Mouse (Mus musculus) macrophage (primary cell): ENCODE results near the gene Macf1. TPM values are rescaled to one million over a fixed set of nuclear protein-coding genes. Genes with fewer than 3 reads are reported as not detected.
A peak's percentile ranks its signal among the peaks of the same experiment; 100 is the strongest.
"Not testable (repeated sequence)": the region's sequence is repeated elsewhere in the genome, so short reads cannot be mapped to it uniquely, and the experiment has no call there.

ENCODE experiments used
- H3K27ac ChIP-seq: fragments of 350-480 bp; formaldehyde crosslinking; 2 replicates; pipeline ENCODE4 v1.9.0; 2021
- H3K36me3 ChIP-seq: fragments of 350-480 bp; formaldehyde crosslinking; 2 replicates; pipeline ENCODE4 v1.9.0; 2021; ENCODE audit errors: inconsistent target
- H3K4me3 ChIP-seq: fragments of 350-480 bp; formaldehyde crosslinking; 2 replicates; pipeline ENCODE4 v1.9.0; 2021; ENCODE audit errors: inconsistent target
- H3K79me2 ChIP-seq: fragments of 350-480 bp; formaldehyde crosslinking; 2 replicates; pipeline ENCODE4 v1.9.0; 2021; ENCODE audit errors: inconsistent target
- WGBS: methylation state at CpG from one replicate; pipeline ENCODE4 v1.1.7; 2026; ENCODE audit warnings: inconsistent platforms; ENCODE audit not compliant: missing documents; 5-methylcytosine and 5-hydroxymethylcytosine counted together
- polyA plus RNA-seq: library from polyadenylated mRNA; stranded (reverse); fragments of 250-400 nt; gene quantifications from 3 replicates; pipeline ENCODE4 v1.2.4, GENCODE M21; 2018; ENCODE audit warnings: inconsistent platforms

Macf1 gene
- polyA plus RNA-seq, 1 experiment from 2014 or later = 144 TPM

GRCm38 (mm10) chr4:123634436-123634835 is 49.7 kb downstream of the Macf1 start:
- H3K27ac ChIP-seq = no peak overlapping the region
- H3K36me3 ChIP-seq = no peaks in the 10 kb centered on the region
- 84% methylated on average over 3 of the region's 3 CpGs for WGBS
- H3K79me2 ChIP-seq = peaks cover 85% of the 10 kb centered on the region
- H3K4me3 ChIP-seq = no peak overlapping the region

- Histone ChIP-seq H3K36me3 (no peaks in the 10 kb centered on the region), H3K27ac (peak overlapping the region; percentile 56), H3K4me3 (no peak overlapping the region), H3K79me2 (peaks cover 82% of the 10 kb centered on the region)
- 55% methylated on average over 2 of the region's 4 CpGs for WGBS
Measured at GRCm38 (mm10) chr4:123633874-123634273, 50.3 kb downstream of the Macf1 start.

- H3K4me3 ChIP-seq = no peak overlapping the region
- H3K79me2 ChIP-seq = peaks cover 78% of the 10 kb centered on the region
- WGBS = 14% methylated on average over 3 of the region's 3 CpGs
- peak overlapping the region; percentile 56 for H3K27ac ChIP-seq
- no peaks in the 10 kb centered on the region for H3K36me3 ChIP-seq
Measured at GRCm38 (mm10) chr4:123633370-123633769, 50.8 kb downstream of the Macf1 start.

- peak overlapping the region; percentile 56 for H3K27ac ChIP-seq
- not testable (repeated sequence) for H3K4me3 ChIP-seq, H3K36me3 ChIP-seq
- H3K79me2 ChIP-seq = peaks cover 78% of the 10 kb centered on the region
- 69% methylated on average over 1 of the region's 6 CpGs for WGBS
Measured at GRCm38 (mm10) chr4:123632116-123632515, 52.0 kb downstream of the Macf1 start.

GRCm38 (mm10) chr4:123631654-123632053 is 52.5 kb downstream of the Macf1 start:
- H3K4me3 ChIP-seq = no peak overlapping the region
- H3K36me3 ChIP-seq = no peaks in the 10 kb centered on the region
- H3K27ac ChIP-seq = peak overlapping the region; percentile 56; the same call in 1 of the 2 replicates
- WGBS = 83% methylated on average over 3 of the region's 3 CpGs
- H3K79me2 ChIP-seq = peaks cover 78% of the 10 kb centered on the region

GRCm38 (mm10) chr4:123627683-123628082 is 56.5 kb downstream of the Macf1 start:
- H3K36me3 ChIP-seq = no peaks in the 10 kb centered on the region
- H3K79me2 ChIP-seq = peaks cover 88% of the 10 kb centered on the region
- WGBS = 89% methylated on average over 5 of the region's 5 CpGs
- no peak overlapping the region for H3K4me3 ChIP-seq
- H3K27ac ChIP-seq = no peak overlapping the region

GRCm38 (mm10) chr4:123625332-123626072 is 58.7 kb downstream of the Macf1 start:
- no peak overlapping the region for H3K27ac ChIP-seq
- H3K4me3 ChIP-seq = no peak overlapping the region
- WGBS = 96% methylated on average over 6 of the region's 6 CpGs

GRCm38 (mm10) chr4:123624438-123624837 is 59.7 kb downstream of the Macf1 start:
- peaks cover 91% of the 10 kb centered on the region for H3K79me2 ChIP-seq
- WGBS = 80% methylated on average over 5 of the region's 5 CpGs
- no peaks in the 10 kb centered on the region for H3K36me3 ChIP-seq
- H3K4me3 ChIP-seq = no peak overlapping the region
- no peak overlapping the region for H3K27ac ChIP-seq

More at GRCm38 (mm10) chr4:123625332-123626072, 58.7 kb downstream of the Macf1 start:
- Histone ChIP-seq H3K79me2 (peaks cover 91% of the 10 kb centered on the region), H3K36me3 (no peaks in the 10 kb centered on the region)

- 98% methylated on average over 5 of the region's 5 CpGs for WGBS
- H3K79me2 ChIP-seq = peaks cover 95% of the 10 kb centered on the region
- no peaks in the 10 kb centered on the region for H3K36me3 ChIP-seq
- H3K4me3 ChIP-seq = no peak overlapping the region
- no peak overlapping the region for H3K27ac ChIP-seq
Measured at GRCm38 (mm10) chr4:123623742-123624151, 60.4 kb downstream of the Macf1 start.

- no peak overlapping the region for H3K27ac ChIP-seq
- H3K36me3 ChIP-seq = no peaks in the 10 kb centered on the region
- H3K79me2 ChIP-seq = peaks cover 88% of the 10 kb centered on the region
- no peak overlapping the region for H3K4me3 ChIP-seq
Measured at GRCm38 (mm10) chr4:123621732-123622131, 62.4 kb downstream of the Macf1 start.

- Histone ChIP-seq H3K79me2 (peaks cover 87% of the 10 kb centered on the region), H3K4me3 (no peak overlapping the region), H3K27ac (peak overlapping the region; percentile 84), H3K36me3 (no peaks in the 10 kb centered on the region)
- 77% methylated on average over 5 of the region's 5 CpGs for WGBS
Measured at GRCm38 (mm10) chr4:123617727-123618389, 66.3 kb downstream of the Macf1 start.

- no peaks in the 10 kb centered on the region for H3K36me3 ChIP-seq
- peak overlapping the region; percentile 84 for H3K27ac ChIP-seq
- H3K79me2 ChIP-seq = peaks cover 82% of the 10 kb centered on the region
- no peak overlapping the region for H3K4me3 ChIP-seq
- WGBS = 91% methylated on average over 4 of the region's 4 CpGs
Measured at GRCm38 (mm10) chr4:123616971-123617370, 67.2 kb downstream of the Macf1 start.

- Histone ChIP-seq H3K79me2 (peaks cover 79% of the 10 kb centered on the region), H3K4me3 (no peak overlapping the region), H3K36me3 (no peaks in the 10 kb centered on the region), H3K27ac (peak overlapping the region; percentile 84)
Measured at GRCm38 (mm10) chr4:123616501-123616900, 67.7 kb downstream of the Macf1 start.

- WGBS = 88% methylated on average over 7 of the region's 7 CpGs
- no peaks in the 10 kb centered on the region for H3K36me3 ChIP-seq
- H3K79me2 ChIP-seq = peaks cover 66% of the 10 kb centered on the region
- H3K4me3 ChIP-seq = no peak overlapping the region
- H3K27ac ChIP-seq = no peak overlapping the region
Measured at GRCm38 (mm10) chr4:123613309-123613947, 70.7 kb downstream of the Macf1 start.

GRCm38 (mm10) chr4:123611940-123612339 is 72.2 kb downstream of the Macf1 start:
- Histone ChIP-seq H3K4me3 (no peak overlapping the region), H3K27ac (peak overlapping the region; percentile 41), H3K36me3 (no peaks in the 10 kb centered on the region), H3K79me2 (peaks cover 71% of the 10 kb centered on the region)
- WGBS = 88% methylated on average over 1 of the region's 1 CpGs
